Mouse (Mus musculus) right cerebral cortex, postnatal 36 days (tissue): Measurements from ENCODE around the gene Atp6v0e.

Experiments
- DNase-seq, 2 experiments: peaks; one replicate each; pipeline ENCODE4 v3.0.0; 2022; ENCODE audit warnings: low spot score in 2 of 2, mixed read lengths in 1 of 2

Atp6v0e gene

DNA sequence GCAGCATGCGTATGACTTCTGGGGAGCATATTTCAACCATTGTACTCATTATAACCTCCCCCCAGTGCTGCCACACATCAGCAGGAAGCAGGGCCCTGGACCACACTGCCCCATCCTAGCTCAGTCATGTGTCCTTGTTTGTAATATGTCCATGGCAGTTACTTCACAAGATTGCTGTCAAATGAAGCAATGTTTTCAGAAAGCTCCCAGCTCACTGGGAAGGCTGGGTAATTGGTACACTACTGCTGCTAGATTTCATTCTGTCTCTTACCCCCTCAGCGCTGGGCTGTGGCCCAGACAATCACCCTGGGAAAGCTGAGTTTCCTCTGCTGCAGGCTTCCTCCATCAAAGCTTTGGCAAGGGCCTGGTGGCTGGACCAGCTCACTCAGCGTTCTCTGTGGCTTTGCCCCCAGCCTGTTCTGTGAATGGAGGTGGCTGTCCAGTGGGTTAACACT is 22.7 kb upstream of the Atp6v0e start:
- no peak for DNase-seq

DNA sequence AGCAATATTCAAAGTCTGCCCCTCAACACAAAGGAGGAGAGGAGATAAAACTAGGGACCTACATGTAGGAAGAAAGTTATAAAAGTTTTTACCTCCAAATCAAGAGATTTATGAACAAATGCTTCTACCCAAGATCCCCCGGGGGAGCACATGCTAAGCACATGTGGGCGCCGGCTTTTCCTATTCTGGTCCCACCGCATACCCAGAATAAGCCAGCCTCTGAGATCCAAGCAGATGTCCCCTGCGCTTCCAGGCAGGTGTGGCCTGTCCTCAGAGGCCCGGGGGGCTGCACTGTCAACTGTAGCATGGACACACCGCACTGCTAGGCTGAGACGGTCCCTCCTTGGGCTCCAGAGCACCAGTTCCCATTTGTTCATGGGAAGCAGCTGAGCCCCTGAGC is 19.6 kb upstream of the Atp6v0e start:
- DNase-seq = no peak

DNA sequence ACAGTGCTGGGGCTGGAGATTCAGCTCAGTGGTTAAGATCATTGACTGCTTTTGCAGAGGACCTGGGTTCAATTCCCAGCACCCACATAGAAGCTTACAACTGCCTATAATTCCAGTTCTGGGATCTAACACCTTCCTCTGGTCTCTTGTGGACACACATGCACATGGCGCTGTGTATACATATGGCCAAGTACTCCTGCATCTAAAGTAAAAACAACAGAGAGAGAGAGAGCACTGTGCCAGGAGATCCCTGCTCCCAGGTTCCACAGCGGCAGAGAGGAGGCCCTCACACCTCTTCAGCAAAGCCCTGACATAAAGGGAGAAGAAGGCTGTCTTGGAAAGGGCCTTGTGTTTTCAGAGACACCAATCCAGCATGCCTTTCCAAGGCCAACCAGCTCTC is 19.0 kb upstream of the Atp6v0e start:
- no peak for DNase-seq

DNA sequence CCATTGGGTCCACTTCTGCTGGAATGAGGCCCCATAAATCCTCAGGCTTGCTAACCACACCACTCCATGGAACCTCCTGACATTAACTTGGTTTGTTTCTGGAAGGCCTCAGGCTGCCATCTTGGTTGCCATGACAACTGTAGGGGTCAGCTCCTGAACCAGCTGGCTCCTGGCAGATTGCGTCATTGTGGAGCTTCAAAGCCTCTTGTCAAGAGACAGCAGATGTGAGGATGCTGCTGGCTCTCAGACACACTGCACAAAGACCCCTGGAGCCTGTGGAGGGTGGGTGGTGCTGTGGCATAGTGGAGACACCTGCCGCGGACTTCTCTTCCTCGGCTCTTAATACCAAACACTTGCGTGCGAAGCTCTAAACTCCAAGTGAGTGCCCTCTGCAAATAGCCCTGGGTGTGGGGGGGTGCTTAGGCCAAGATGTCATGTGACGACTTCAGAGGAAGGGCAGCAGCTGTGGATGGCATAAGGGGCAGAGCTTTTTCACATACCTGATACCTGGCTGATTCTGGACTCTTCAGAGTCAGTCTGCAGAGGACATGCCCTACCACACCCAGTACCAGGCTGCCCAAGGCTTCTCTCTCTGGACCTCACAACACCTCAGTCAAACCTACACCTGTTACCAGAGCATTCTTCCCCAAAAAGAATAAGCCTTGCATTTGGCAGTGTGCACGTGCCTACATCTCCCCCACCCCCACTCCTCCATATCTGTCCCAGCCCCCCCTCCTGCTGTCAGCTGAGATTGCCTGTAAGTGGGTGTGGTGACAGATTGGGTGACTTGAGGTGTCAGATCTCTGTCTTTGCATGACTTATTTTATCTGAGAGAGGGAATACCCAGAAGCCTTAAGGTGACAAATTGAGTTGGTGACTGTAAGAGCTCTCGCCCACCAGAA is 18.3 kb upstream of the Atp6v0e start:
- no peak for DNase-seq

DNA sequence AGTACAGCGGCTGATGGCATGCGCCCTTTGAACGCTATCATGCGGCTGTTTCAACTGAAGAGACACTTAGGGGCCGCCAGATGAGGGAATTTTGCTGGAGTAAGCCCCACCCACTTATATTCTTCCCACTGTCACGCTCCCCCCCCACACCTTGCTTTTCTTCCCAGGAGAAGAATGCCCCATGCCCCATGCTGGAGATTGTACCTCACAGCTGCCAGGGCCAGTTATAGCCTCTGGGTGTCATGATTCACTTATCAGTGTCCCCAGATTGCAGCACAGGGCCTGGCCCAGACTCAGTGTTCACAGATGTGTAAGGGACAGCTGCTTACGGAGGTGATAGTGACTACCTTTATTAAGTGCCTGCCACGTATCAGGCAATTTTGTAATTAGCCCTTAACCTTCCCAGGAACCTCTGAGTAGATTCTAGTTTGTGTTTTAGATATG is 17.6 kb upstream of the Atp6v0e start:
- DNase-seq = no peak

DNA sequence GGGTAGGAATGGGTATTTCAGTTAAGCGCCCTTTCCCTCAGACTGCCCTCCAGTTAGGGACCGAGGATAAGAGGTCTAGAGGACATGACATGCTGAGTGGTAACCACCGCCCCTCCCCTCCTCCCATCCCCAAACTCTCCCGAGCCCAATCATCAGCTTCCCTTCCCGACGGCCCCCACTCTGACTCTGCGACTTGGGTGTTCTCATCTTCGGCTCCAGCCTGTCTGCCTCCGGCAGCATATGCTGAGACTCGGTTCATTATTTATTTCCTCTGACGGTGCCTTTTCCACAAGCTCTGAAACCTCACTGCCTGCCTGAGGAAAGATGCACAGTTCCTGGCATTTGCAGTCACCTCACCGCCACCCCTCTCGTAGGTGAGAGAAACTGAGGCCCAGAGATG is 15.7 kb upstream of the Atp6v0e start:
- DNase-seq = no peak

DNA sequence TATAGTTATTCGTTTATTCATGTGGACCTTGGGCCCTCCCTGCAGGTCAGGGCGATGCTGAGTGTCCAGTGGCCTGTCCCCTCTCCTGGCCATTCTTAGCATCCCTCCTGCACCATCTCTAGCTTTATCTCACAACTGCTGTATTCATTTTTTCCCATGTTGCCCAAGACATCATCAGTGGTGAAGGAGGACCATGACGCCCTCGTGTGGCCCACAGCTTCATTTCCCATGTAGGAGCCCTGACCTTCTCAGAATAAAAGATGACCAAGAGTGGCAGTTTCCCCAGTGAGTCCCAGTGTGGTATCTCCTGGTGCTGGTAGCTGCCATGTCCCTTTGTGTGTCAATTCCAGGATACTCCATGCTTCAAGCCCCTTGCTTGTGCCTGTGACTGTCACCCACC is 13.5 kb upstream of the Atp6v0e start:
- no peak for DNase-seq

DNA sequence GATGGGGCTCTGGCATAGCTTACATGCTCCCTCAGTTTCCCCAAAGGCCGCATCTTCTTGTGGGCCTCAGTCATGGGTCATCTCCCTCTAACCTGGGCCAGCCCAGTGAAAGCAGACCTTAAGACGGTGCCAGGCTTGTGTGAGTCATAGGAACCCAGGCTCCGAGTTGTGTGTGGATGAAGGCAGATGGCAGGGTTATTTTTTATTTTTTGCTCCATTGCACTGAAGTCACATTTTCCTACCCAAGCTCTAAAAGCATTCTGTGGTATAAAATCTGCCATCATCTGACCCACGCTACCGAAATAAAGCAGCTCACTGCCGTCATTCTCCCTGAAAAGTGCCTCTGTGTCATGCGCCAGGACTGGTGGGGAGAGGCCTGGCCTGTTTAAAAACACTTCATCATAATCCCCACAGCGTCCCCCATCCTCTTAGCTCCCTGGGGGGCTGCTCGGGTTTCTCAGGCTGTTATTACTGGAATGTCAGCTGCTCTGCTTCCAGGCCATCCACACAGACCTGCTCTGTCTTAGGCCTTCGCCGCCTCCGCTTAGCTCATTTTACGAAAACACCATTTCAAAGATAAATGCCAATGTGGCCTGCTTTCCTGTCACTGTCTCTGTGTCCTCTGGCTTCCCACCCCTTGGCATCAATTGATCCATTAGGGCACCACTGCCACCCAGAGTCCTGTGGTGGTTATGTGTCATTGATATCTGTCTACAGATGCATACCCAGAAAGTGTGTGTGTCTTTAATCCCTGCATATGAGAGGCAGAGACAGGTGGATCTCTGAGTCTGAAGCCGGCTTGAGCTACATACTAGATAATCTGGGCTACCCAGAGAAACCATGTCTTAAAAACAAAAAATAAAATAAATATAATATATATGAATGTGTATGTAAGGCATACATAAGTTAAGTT is 12.3 kb upstream of the Atp6v0e start:
- DNase-seq = peak in 1 of 2 experiments; percentile 58

DNA sequence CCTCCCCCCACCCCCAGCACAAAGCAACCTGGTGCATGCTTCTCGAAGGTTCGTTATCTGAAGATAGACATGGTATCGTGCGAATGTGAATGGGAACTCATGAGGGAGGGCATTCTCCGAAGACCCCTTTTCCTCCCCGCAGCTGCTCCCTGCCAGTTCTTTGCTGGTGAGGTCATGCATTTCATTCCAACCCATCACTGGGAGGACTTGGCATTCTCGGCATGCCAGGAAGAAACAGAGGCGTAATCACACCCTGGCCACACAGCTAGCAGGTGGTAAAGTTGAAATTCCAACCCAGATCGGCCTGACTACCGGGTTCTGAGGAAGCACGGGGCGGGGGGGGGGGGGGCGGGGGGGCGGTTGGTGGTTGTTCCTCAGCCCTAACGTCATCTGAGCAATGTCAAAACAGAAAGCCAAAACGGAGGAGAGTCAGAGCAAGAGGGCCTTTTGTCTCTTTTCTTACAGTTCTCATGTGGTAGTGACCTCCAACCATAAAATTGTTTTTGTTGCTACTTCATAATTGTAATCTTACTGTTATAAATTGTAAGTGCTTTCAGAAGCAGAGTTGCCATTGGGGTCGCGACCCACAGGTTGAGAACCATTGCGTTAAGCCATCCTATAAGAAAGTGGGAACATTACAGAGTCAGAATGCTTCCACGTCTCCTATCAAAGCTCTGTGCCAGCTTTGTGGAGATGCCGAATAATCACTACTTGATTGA is 4.0 kb upstream of the Atp6v0e start:
- DNase-seq = no peak

DNA sequence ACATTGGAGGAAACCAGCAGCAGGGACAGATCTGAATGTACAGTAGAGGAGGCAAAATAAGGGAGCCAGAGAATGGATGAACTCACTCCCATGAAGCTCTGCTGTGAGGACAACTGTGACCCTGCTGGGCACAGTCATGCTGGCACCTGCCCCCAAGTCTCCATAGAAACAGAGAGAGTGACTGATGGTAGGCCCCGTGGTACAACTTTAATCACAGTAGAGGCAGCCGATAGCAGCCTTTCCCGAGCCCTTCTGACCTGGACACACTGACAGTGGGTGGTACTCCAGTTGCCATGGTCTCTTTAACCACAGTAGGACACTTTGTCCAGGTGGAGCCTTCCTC is 3.5 kb upstream of the Atp6v0e start:
- DNase-seq = no peak

DNA sequence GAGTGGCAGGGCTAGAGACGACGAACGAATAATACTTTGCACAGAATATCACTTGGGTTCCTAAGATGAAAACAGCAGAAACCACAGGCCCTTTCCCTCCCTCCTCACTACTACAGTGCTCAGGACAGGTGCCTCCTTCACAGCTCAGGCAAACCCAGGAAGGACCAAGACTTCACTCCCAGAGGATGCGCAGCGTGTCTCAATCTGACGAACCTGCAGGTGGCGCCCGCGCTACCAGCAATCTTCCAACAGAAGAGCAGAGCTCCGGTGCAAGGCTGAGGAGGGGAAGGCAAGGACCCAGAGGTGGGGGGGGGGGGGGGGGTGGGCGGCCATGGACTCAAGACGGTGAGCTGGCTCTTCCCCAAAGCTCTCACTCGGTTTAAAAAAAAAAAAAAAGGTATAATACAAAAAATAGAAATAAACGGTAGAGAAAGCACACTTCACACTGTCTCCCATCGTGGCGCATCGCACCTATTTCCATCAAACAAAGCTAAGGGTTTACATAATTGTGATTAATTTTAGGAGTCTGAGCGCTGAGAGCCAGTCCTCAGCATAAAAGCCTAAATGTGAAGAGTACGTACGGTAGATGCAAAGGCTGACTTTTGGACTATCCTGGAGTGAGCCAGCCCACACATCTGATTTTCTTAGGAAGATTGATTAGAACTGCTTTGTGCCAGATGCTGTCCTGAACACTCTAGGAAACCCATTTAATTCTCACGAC is 2.7 kb upstream of the Atp6v0e start:
- peak; percentile 83 to 85 for DNase-seq

DNA sequence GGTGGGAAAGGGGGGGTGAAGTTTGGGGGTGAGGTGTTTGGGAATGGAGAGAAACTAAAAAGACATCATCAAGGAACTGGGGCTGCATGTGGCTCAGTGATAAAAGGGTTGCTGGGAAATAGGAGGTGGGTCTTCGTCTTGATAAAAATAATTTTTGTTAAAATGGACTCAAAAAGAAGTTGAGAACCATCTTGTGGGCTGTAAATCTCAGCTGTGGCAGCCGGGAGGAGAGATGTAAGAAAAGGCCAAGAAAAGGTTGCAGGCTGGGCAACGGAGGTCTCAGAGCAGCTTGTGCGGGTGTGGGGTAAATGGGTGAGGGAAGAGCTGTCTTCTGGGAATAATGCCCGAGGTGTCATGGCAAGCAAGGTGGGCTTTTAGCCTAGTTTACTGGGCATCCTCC is 827 bp upstream of the Atp6v0e start:
- no peak for DNase-seq

DNA sequence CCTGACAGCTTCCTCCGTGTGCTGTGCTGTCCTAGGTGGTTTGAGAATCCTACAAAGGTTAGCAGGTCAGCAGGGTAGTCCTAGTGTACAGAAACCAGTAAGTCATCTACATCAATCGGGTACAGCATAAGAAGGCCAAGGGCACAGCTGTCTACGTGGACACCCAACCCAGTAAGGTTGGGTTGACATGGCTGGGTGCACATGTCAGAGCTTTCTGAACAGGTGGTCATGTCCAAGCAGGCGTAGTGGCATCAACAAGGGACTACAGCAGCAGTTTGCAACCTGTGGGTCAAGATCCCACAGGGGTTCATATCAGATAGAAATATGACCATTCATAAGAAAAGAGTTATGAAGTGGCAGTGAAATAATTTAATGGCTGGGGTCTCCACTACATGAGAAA is 2.6 kb downstream of the Atp6v0e start:
- DNase-seq = no peak

DNA sequence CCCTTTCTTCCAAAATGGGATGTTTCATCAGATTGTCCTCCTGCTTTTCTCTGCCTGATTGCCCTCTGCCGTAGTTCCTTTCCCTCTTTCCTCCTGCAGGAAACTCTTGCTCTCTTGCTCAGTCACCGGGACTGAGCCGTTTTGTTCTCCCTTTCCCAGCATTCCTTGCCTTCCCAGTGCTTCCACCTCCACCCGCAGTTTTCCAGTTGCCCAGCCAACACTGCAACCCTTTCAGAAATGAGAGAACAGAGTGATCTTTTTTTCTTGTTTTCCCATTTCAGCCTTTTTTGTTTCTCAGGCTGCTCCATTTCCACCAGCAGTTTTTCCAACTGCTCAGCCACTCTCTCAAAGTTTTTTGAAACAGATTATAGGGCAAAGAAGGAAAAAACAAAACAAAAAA is 8.2 kb downstream of the Atp6v0e start:
- no peak for DNase-seq

DNA sequence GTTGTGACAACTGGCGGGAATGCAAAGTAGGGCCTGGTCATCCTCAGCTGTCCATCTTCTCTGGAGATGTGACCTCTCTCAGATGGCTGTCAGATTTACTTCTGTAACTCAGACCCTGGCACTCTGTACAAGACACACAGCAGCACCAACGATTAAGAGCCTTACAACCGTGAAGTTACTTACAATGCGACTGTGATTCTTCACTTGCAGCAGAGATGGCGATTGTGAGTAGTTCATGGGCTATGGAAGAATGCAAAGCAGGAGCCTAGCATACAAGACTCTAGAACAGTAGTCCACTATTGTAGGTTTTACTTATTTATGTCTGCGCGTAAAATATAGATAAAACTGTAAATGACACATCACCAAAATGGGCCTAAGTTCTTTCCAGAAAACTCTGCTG is 12.8 kb downstream of the Atp6v0e start:
- DNase-seq = no peak

DNA sequence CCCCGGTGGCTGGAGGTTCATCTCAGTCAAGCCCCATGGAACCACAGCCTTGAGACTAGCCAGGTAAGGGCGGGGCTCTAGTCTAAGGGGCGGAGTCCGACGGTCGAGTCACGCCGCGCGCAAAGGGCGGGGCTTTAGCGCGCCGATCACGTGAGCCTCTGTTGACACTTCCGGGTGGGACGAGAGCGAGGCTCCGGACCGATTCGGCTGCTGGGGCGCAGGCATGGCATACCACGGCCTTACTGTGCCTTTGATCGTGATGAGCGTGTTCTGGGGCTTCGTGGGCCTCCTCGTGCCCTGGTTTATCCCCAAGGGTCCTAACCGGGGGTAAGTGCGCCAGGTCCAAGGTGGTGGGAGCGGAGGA is 13.2 kb downstream of the Atp6v0e start:
- DNase-seq = peak; percentile 88

DNA sequence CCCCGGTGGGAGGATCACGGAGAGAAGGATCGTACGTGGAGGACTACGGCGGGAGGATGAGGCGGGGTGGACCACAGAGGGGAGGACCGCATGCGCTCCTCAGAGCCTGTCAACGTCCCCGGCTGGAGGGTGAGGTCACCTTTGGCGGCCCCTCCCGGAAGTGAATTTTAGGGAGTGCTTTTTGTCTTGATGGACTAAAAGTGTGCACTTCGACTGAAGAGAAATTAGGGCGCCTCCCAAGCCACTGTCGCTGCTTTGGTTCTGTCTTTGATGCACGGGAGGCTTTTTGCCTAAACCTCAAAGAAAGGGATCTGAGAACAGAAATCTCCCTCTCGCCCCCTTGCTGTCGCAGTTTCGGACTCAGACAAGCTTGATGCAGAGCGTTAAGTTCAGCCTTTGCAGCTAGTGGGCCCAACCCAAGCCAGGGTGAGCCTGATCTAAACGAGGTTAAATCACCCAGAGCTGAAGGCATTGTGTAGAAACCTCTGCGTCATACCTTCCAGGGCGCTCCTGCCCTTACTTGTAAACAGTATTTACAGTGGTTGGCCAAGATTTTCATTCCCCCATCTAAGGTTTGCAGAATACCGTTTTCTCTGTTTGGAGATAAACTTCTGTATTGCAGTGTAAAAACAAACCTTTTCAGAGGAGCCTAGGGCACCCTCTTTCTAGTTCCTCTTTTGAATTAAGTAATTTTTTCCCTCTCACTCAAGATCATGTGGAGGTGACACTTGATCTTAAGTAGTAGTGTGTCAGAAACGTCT is 13.8 kb downstream of the Atp6v0e start:
- peak in 1 of 2 experiments; percentile 67 for DNase-seq

DNA sequence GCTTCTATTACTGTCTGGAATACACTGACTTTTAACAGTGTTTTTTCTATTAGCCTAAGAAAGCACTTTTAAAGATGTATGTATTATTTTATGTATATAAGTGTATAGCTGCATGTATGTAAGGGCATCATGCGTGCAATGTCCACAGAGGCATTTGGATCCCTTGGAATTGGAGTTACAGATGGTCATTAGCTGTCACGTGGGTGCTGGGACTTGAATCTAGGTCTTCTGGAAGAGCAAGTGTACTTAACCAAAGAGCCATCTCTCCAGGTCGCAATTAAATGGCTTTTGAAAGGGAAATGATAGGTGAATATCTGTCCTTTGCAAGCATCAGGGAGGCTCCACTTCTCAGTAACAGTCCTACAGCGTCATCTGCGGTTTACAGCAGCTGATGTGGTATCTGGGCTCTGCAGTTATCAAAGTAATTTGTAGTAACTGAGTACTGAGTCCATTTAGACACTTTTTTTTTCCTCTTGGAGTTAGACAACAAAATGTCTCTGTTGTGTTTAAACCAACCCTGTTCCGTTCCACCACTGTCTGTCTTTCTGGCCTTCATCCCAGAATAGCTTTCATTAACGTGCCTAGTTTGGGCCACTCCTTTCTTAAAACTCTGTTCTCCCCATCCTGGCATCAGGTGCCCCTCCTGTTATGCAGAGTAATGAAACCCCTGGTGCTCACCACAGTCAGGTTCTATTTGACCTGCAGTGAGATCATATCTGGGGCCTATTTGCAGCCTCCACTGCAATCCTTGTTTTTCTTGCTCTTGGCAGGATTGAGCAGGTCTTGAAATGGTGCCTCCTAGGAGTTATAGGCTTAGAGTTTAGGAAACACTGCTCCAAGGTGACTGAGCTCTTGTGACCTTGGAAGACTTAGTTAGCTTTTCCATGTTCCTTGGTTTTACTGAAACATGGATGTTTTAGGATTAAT is 14.9 kb downstream of the Atp6v0e start:
- DNase-seq = no peak

DNA sequence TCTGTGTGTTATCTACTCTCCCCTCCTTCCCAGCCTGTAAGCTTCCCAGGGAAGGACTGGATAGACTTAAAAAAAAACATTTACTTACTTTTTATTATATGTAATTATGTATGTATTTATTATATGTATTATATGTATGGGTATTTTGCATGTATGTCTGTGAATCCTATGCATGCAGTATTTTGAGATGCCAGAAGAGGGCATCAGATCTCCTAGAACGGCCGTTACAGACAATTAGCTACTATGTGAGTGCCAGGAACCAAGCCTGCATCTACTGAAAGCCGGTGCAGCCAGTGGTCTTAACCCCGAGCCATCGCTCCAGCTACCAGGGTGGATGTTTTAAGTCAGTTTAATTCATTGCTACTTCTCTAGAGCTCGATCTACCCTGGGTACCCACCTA is 18.2 kb downstream of the Atp6v0e start:
- DNase-seq = no peak
